Mouse (Mus musculus) macrophage (primary cell): ENCODE measurements around the gene Man2c1. TPM values are rescaled to one million over a fixed set of nuclear protein-coding genes. Genes with fewer than 3 reads are reported as not detected.

Source experiments
- polyA plus RNA-seq: library from polyadenylated mRNA; stranded (reverse); fragments of 250-400 nt; gene quantifications from 3 replicates; pipeline ENCODE4 v1.2.4, GENCODE M21; 2018; ENCODE audit warnings: inconsistent platforms

Man2c1 gene
- polyA plus RNA-seq, 1 experiment from 2014 or later = 26.9 TPM

Other genes with a start within 250 kb of the Man2c1 start
- 6.7 to 10.5 TPM (median 9.2 TPM) in 3 replicates for gene Snx33, start 202.3 kb upstream of the Man2c1 start, polyA plus RNA-seq
- 8.7 to 43.8 TPM (median 38.4 TPM) in 3 replicates for gene Imp3, start 193.2 kb upstream of the Man2c1 start, polyA plus RNA-seq
- gene Snupn, start 179.8 kb upstream of the Man2c1 start, polyA plus RNA-seq = 5.8 to 9.0 TPM (median 7.9 TPM) in 3 replicates
- gene Ptpn9, start 135.8 kb upstream of the Man2c1 start, polyA plus RNA-seq = 12.0 to 23.0 TPM (median 12.3 TPM) in 3 replicates
- gene Sin3a, start 58.6 kb upstream of the Man2c1 start, polyA plus RNA-seq = 23.9 to 29.7 TPM (median 29.7 TPM) in 3 replicates
- gene Neil1, start 17.6 kb downstream of the Man2c1 start, polyA plus RNA-seq = 3.3 to 8.3 TPM (median 5.6 TPM) in 3 replicates
- 45.0 to 80.9 TPM (median 72.1 TPM) in 3 replicates for gene Commd4, start 27.6 kb downstream of the Man2c1 start, polyA plus RNA-seq
- not detected in 3 replicates for gene Trcg1, start 105.9 kb downstream of the Man2c1 start, polyA plus RNA-seq
- 20.1 to 60.1 TPM (median 39.1 TPM) in 3 replicates for gene 1700017B05Rik, start 131.9 kb downstream of the Man2c1 start, polyA plus RNA-seq